Mouse (Mus musculus): ENCODE results near the gene Gzma. TPM values are rescaled to one million over a fixed set of nuclear protein-coding genes. Genes with fewer than 3 reads are reported as not detected.

Gene Gzma
- total RNA-seq, 4 experiments from 2014 or later, result not detected

GRCm38 (mm10) chr13:113046211-113046883 lies 54.4 kb downstream of the Gzma start, which contains the start of gene Gpx8:
Gene Gpx8, minus strand, starts transcription at chr13:113046410.
- DNase-seq (ENCODE audit: low spot score in 2 of 2), result peak in 1 of 2 experiments; percentile 10

GRCm38 (mm10) chr13:113045458-113046110 lies 55.2 kb downstream of the Gzma start:
- no peak for DNase-seq (ENCODE audit: low spot score in 2 of 2)

- DNase-seq (ENCODE audit: low spot score in 2 of 2), result no peak
Measured at GRCm38 (mm10) chr13:113044876-113045275, 55.9 kb downstream of the Gzma start.

Other genes with a start within 250 kb of the Gzma start
- gene Mtrex, start 173.6 kb downstream of the Gzma start, total RNA-seq (2022), result 10 to 100 TPM; 43.6 to 53.4 (median 51.7) TPM
- gene Dhx29, start 173.5 kb downstream of the Gzma start, total RNA-seq (2022), result 10 to 100 TPM; 22.3 to 25.7 (median 23.6) TPM
- 1 to 10 TPM; 4.3 to 6.1 (median 5.1) TPM for gene Ccno, start 113.2 kb downstream of the Gzma start, total RNA-seq (2022)
- gene Mcidas, start 107.1 kb downstream of the Gzma start, total RNA-seq (2022), result under 1 TPM; 0.45 to 0.63 (median 0.60) TPM
- under 1 TPM in 1 of 4 experiments, not detected in 3; 0.51 TPM for gene Cdc20b, start 65.9 kb downstream of the Gzma start, total RNA-seq (2022)
- gene Gpx8, start 54.6 kb downstream of the Gzma start, total RNA-seq (2022), result 1 to 10 TPM; 6.2 to 7.6 (median 6.7) TPM
- gene Esm1, start 108.7 kb upstream of the Gzma start, total RNA-seq (2022), result under 1 TPM in 2 of 4 experiments, not detected in 2; 0.20 to 0.21 TPM
- under 1 TPM in 3 of 4 experiments, not detected in 1; 0.25 to 0.43 (median 0.38) TPM for gene Gzmk, start 124.9 kb upstream of the Gzma start, total RNA-seq (2022)
- 1 to 10 TPM; 1.1 to 2.6 (median 1.9) TPM for gene BC067074, start 192.2 kb upstream of the Gzma start, total RNA-seq (2022)

Measured in layer of hippocampus, adult 8-10 months (tissue).